Mouse (Mus musculus) thymus, adult 2 months (tissue): ENCODE data around the gene Coq3. TPM values are rescaled to one million over a fixed set of nuclear protein-coding genes. Genes with fewer than 3 reads are reported as not detected.
A peak's percentile ranks its signal among the peaks of the same experiment; 100 is the strongest.

ENCODE experiments used
- DNase-seq: peaks from one replicate; pipeline ENCODE4 v3.0.0; 2021
- H3K27ac ChIP-seq: fragments of 200-500 bp; 2 replicates; pipeline ENCODE4 v1.5.1; 2012; ENCODE audit warnings: low read length, control low read depth; ENCODE audit not compliant: control insufficient read depth, insufficient read depth
- H3K27me3 ChIP-seq: fragments of 200-500 bp; 2 replicates; pipeline ENCODE4 v1.6.1; 2012; ENCODE audit warnings: mild to moderate bottlenecking, low read length, moderate library complexity, mixed read lengths; ENCODE audit not compliant: control insufficient read depth, insufficient read depth
- H3K36me3 ChIP-seq: fragments of 200-500 bp; 2 replicates; pipeline ENCODE4 v1.6.1; 2012; ENCODE audit warnings: mild to moderate bottlenecking, low read length, moderate library complexity; ENCODE audit not compliant: control insufficient read depth, insufficient read depth
- H3K4me1 ChIP-seq: fragments of 200-500 bp; replicated peaks from 2 replicates; pipeline ENCODE4 v1.6.1; 2012; ENCODE audit warnings: low read length; ENCODE audit not compliant: control insufficient read depth, insufficient read depth
- H3K4me3 ChIP-seq: fragments of 200-500 bp; 2 replicates; pipeline ENCODE4 v1.5.1; 2012; ENCODE audit warnings: mild to moderate bottlenecking, low read length, control low read depth, moderate library complexity; ENCODE audit not compliant: control insufficient read depth, insufficient read depth
- CTCF ChIP-seq: fragments of 200-500 bp; IDR thresholded peaks from 2 replicates; pipeline ENCODE4 v1.5.1; 2012; ENCODE audit warnings: mild to moderate bottlenecking, control low read depth, low read length, moderate library complexity, borderline replicate concordance; ENCODE audit not compliant: control insufficient read depth, poor library complexity, insufficient read depth; ENCODE audit errors: extremely low read depth
- POLR2A ChIP-seq: fragments of 200-500 bp; IDR thresholded peaks from 2 replicates; pipeline ENCODE4 v1.6.1; 2012; ENCODE audit warnings: mild to moderate bottlenecking, low read length, control low read depth, moderate library complexity; ENCODE audit not compliant: control insufficient read depth, poor library complexity, insufficient read depth; ENCODE audit errors: extremely low read depth
- WGBS: fragments of 180-500 bp; shearing (Covaris S2); methylation state at CpG from one replicate; pipeline ENCODE4 v1.1.7; 2018; 5-methylcytosine and 5-hydroxymethylcytosine counted together
- polyA plus RNA-seq: library from polyadenylated mRNA; depleted of rRNA; stranded (reverse); fragments of >200 nt; gene quantifications from 2 replicates; pipeline ENCODE4 v1.2.3, GENCODE M21; 2012; rRNA removed

The Coq3 gene
- polyA plus RNA-seq = 2.2 and 3.2 TPM in 2 replicates

DNA sequence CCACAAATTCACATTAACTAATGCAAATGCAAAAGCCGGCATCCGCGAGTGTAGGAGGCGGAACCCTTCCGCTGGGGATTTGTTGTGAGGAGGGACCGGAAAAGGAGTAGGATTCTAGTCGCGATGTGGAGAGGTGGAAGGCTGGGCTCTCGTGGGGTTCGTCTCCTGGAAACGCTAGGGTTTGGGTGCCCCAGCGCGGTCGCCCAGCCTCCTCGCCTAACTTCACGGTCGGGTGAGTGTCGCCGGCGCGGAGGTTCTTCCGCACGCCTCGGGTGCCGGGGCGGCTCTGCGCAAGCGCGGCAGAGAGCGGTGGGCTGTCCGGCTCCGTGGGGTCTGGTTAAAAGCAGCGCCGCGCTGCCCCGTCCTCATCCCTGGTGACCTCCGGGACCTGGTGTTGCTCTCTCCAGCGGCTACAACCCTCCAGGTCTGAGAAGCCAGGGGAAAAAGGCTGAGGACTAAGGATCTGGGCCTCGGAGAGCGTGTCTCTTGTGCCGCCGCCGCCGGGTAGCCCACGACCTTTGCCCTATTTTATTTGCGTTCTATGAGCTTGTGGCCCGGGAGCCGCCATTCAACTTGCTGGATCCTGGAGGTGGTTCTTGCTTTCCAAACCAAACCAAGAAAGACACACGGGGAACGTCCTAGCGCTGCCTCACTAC lies at the start of gene Coq3:
Gene Coq3, plus strand, starts transcription at position 109 of the 656 bp plus-strand sequence.
- TF ChIP-seq POLR2A (no peak), CTCF (no peak)
- under 1% methylated on average over 51 of the region's 51 CpGs for WGBS
- peak; percentile 81 for DNase-seq
- H3K27ac ChIP-seq = peak within 1 kb of the TSS; percentile 16
- H3K27me3 ChIP-seq = no peaks in the 10 kb centered on the region
- H3K4me3 ChIP-seq = peak within 1 kb of the TSS; percentile 67
- H3K36me3 ChIP-seq = peaks cover 11% of the 10 kb centered on the region
- H3K4me1 ChIP-seq = no peaks in the 10 kb centered on the region

- no peak overlapping the region for H3K27ac ChIP-seq
- H3K27me3 ChIP-seq = no peaks in the 10 kb centered on the region
- H3K36me3 ChIP-seq = peaks cover 3% of the 10 kb centered on the region; the same call in 1 of the 2 replicates
- WGBS = 93% methylated on average over 8 of the region's 8 CpGs
- no peaks in the 10 kb centered on the region for H3K4me1 ChIP-seq
- no peak overlapping the region for H3K4me3 ChIP-seq
- no peak for DNase-seq
- TF ChIP-seq CTCF = no peak
- TF ChIP-seq POLR2A = no peak
Measured at GRCm38 (mm10) chr4:21832844-21833243, 46.6 kb upstream of the Coq3 start.

DNA sequence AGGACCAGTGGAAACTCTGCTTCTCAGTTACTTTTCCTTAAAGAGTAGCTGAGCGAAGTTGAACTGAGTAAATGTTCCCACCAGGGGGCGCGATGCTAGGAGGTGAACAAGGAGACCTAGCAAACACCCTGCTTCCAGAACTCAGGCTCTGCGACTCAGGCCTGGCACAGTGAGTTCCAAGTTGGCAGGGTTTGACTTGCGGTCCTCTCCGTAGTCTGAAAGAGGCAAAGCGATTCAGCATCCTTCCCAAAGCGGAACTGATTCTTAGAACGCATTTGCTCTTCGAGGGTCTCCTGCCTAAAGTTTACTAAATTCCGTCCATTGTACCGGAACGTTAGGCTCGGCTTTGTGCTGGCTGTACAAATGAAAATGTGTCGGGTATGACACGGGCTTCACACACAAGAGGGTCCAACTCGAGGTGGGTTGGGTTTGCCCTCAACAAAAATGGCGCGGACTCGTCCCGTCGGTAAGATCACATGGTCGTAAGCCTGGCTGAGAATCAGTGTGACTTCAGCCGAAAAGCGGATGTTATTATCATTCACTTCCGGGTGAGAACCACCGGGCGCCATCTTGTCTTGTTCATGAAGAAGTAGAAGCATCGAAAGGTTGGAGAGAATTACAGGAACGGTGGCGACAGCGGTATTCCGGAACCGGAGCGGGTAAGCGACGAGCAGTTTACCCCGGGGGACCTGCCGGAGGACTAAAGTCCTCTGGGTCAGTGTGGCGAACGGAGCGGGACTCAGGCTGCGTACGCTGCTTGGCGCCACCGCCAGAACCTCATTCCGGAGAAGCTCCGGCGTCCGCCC lies 31.8 kb upstream of the Coq3 start, which contains the start of gene Pnisr:
Gene Pnisr, plus strand, starts transcription at position 103 of the 806 bp plus-strand sequence.
- TF ChIP-seq CTCF (peak; percentile 83; the same call in 1 of the 2 replicates), POLR2A (no peak)
- Histone ChIP-seq H3K27me3 (no peaks in the 10 kb centered on the region), H3K4me1 (peaks cover 3% of the 10 kb centered on the region), H3K27ac (peak within 1 kb of the TSS; percentile 88), H3K36me3 (no peaks in the 10 kb centered on the region), H3K4me3 (peak within 1 kb of the TSS; percentile 92)
- DNase-seq = peak; percentile 91
- WGBS = under 1% methylated on average over 50 of the region's 50 CpGs

- no peaks in the 10 kb centered on the region for H3K27me3 ChIP-seq
- TF ChIP-seq CTCF (no peak), POLR2A (peak; percentile 34; the same call in 1 of the 2 replicates)
- peak overlapping the region; percentile 88 for H3K27ac ChIP-seq
- H3K4me1 ChIP-seq = peaks cover 3% of the 10 kb centered on the region
- DNase-seq = peak; percentile 89
- WGBS = under 1% methylated on average over 24 of the region's 24 CpGs
- H3K36me3 ChIP-seq = peaks cover 3% of the 10 kb centered on the region; the same call in 1 of the 2 replicates
- H3K4me3 ChIP-seq = peak overlapping the region; percentile 92
Measured at GRCm38 (mm10) chr4:21848287-21848630, 31.2 kb upstream of the Coq3 start.

DNA sequence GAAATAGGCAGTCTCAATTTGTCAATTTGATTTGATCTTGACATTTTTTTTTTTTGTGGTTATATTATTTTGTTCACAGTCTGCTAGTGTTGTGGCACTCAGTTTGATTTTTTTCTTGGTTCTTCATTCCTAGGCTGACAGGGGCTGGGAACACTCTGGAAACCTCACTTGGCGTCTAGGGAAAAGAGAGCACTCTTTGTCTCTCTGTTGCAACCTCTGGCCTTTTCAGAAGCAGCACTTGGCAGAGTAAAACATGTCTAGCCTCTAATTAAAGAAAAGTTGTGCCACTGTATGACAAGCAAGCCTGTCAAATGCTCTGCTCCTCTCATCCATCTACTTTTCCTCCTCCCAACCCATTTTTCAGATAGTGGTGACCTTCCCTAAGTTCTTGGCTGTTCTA lies 22.0 kb upstream of the Coq3 start:
- WGBS = 95% methylated on average over 1 of the region's 1 CpGs
- no peak for TF ChIP-seq POLR2A
- no peak for TF ChIP-seq CTCF
- no peak for DNase-seq
- Histone ChIP-seq H3K27ac (no peak overlapping the region), H3K36me3 (peaks cover 59% of the 10 kb centered on the region), H3K4me3 (no peak overlapping the region), H3K27me3 (no peaks in the 10 kb centered on the region), H3K4me1 (no peaks in the 10 kb centered on the region)

- Histone ChIP-seq H3K27ac (no peak overlapping the region), H3K27me3 (no peaks in the 10 kb centered on the region), H3K4me1 (no peaks in the 10 kb centered on the region), H3K36me3 (peaks cover 73% of the 10 kb centered on the region), H3K4me3 (no peak overlapping the region)
- WGBS = 98% methylated on average over 1 of the region's 1 CpGs
- TF ChIP-seq CTCF (no peak), POLR2A (no peak)
- no peak for DNase-seq
Measured at GRCm38 (mm10) chr4:21865226-21865625, 14.2 kb upstream of the Coq3 start.

DNA sequence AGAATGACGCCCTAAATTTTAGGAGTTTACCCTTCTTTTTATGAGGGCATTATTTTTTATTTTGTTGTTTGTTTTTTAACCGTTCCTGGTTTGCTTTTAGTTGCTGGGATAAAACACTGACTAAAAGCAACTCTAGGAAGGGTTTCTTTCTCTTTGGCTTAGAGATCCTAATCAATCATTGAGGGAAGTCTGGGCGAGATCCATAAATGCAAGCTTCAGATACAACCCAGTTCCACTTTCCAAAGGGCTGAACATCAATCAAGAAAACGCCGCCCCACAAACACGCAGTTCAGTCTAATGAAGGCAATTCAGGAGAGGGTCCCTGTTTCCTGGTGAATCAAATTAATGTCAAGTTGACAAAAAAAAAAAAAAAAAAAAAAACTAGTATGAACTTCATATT lies 697 bp upstream of the Coq3 start:
- Histone ChIP-seq H3K4me3 (no peak overlapping the region), H3K36me3 (peaks cover 20% of the 10 kb centered on the region), H3K27ac (no peak overlapping the region), H3K27me3 (no peaks in the 10 kb centered on the region), H3K4me1 (no peaks in the 10 kb centered on the region)
- 33% methylated on average over 6 of the region's 6 CpGs for WGBS
- no peak for DNase-seq
- TF ChIP-seq CTCF (no peak), POLR2A (no peak)
